Mouse (Mus musculus): ENCODE data around the gene Igf2bp1. TPM values are rescaled to one million over a fixed set of nuclear protein-coding genes. Genes with fewer than 3 reads are reported as not detected.
"Not testable (repeated sequence)": the region's sequence is repeated elsewhere in the genome, so short reads cannot be mapped to it uniquely, and the experiment has no call there.

Igf2bp1 gene
- polyA plus RNA-seq, 1 experiment from 2014 or later: 165 TPM

DNA sequence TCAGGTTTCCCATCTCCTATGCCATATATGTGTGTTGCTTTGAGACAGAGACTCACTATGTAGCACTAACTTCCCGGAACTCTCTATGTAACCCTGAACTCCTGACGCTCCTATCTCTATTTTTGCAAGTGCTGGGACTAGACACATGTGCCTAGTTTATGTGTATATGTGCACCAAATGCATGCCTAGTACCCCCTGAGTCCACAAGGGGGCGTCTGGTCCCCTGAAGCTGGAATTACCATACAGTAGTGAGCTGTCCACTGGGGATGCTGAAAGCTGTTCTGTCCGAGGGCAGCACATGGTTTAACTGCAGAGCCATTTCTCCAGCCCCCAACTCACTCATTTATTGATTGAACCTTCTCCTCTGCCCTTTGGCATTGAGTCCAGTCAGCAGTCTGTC is 79.3 kb downstream of the Igf2bp1 start:
- Histone ChIP-seq H3K36me3 (no peaks in the 10 kb centered on the region), H3K27me3 (ENCODE audit: low read depth, poor library complexity, severe bottlenecking) (peaks cover 14% of the 10 kb centered on the region; the same call in 1 of the 2 replicates), H3K4me3 (no peak overlapping the region), H3K4me1 (peaks cover 10% of the 10 kb centered on the region), H3K9me3 (replicated peaks) (no peaks in the 10 kb centered on the region), H3K27ac (no peak overlapping the region)
- no peak for DNase-seq (ENCODE audit: low spot score)
- 75% methylated on average over 4 of the region's 4 CpGs for WGBS

DNA sequence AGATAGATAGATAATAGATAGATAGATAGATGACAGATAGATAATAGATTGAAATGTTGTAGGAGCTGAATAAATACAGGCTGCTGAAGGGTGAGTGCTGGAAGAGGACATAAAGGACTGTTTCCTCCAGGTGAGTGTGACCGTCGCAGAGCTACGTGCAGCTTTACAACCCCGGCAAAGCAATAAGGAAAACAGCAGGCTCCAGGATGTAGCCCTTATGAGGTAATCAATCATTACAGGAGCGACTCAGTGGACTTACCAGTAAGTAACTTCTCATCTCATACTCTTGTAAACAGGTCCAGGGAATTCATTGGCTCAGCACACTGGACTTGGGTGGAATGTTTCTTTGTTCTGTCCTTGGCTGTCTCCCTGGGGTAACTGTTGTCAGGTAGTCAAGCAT is 79.8 kb downstream of the Igf2bp1 start:
- Histone ChIP-seq H3K27me3 (ENCODE audit: low read depth, poor library complexity, severe bottlenecking) (peaks cover 14% of the 10 kb centered on the region; the same call in 1 of the 2 replicates), H3K4me1 (peaks cover 10% of the 10 kb centered on the region), H3K9me3 (replicated peaks) (no peaks in the 10 kb centered on the region), H3K27ac (no peak overlapping the region), H3K36me3 (no peaks in the 10 kb centered on the region), H3K4me3 (no peak overlapping the region)
- DNase-seq (ENCODE audit: low spot score): no peak
- 84% methylated on average over 5 of the region's 5 CpGs for WGBS

DNA sequence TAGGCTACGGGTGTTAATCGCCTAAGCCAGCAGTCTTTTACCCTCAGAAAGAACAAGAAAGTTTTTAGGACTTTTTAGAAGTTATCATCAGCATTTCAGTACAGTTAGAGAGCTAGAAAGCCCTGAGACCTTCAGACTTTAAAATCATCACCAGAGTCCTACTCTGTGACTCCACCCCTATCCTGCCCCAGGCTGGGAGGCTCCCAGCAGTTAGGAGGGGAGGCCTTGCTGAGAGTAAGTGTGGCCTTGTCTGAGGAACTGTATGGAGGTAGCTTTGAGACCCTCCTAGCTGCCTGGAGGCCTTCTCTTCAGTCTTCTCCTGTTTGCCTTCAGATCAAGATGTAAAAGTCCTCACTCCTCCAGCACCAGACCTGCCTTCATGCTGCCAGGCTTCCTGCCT is 81.5 kb downstream of the Igf2bp1 start:
- 16% methylated on average over 2 of the region's 2 CpGs for WGBS
- H3K27ac ChIP-seq: no peak overlapping the region
- no peaks in the 10 kb centered on the region for H3K36me3 ChIP-seq
- no peak for DNase-seq (ENCODE audit: low spot score)
- no peak overlapping the region for H3K4me3 ChIP-seq
- no peaks in the 10 kb centered on the region for H3K9me3 ChIP-seq (replicated peaks)
- H3K4me1 ChIP-seq: peaks cover 10% of the 10 kb centered on the region
- peaks cover 28% of the 10 kb centered on the region for H3K27me3 ChIP-seq (ENCODE audit: low read depth, poor library complexity, severe bottlenecking)

DNA sequence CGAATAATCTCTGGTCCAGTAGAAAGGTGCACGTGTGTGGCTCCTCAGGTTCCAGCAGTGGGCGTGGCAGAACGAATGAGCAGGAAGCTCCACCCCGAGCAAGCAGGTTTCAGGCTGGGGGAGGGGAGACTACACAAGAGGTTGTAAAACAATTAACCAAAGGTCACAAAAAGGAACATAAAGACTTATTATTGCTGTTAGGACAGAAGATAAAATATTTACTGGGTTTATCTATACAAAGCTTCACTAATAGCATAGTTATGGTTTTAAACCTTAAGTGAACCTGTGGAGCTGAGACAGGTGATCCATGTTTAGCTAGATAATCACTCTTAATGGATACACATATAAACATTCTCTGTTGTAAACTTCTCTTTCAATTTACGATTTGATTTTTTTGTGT is 82.3 kb downstream of the Igf2bp1 start:
- not testable (repeated sequence) for H3K36me3 ChIP-seq; H3K4me1 ChIP-seq; H3K9me3 ChIP-seq (replicated peaks); H3K4me3 ChIP-seq; H3K27ac ChIP-seq; DNase-seq (ENCODE audit: low spot score)
- H3K27me3 ChIP-seq (ENCODE audit: low read depth, poor library complexity, severe bottlenecking): peaks cover 35% of the 10 kb centered on the region
- WGBS: 1% methylated on average over 5 of the region's 6 CpGs

DNA sequence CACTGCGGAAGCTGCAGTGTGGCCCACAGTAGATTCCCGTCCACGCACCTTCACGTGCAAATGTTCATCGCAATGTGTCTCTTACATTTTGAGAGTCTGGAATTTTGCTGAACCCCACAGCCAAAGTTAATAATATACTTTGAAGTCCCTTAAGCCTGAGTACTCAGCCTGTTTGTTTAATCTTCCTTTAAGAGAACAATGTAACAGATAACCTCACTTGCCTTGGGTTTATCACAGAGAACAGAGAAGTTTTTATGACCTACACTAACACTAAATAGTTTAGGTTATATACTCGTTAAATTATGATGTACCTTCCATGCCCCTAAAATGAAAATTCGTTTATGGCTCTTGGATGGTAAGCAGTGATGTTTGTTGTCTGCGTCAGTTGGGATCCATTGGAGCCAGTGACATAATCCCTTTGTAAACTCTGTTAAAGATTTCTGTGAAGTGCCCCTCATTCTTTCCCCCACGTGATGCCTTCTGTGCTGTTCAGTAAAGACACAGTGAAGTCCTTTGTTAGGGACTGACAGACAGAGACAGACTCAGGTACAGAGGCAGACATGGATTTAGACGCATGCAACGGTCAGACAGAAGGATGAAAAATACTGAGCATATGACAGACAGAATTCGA is 83.6 kb downstream of the Igf2bp1 start:
- H3K4me3 ChIP-seq: no peak overlapping the region
- peaks cover 10% of the 10 kb centered on the region for H3K4me1 ChIP-seq
- H3K9me3 ChIP-seq (replicated peaks): no peaks in the 10 kb centered on the region
- no peak overlapping the region for H3K27ac ChIP-seq
- peaks cover 49% of the 10 kb centered on the region for H3K27me3 ChIP-seq (ENCODE audit: low read depth, poor library complexity, severe bottlenecking)
- DNase-seq (ENCODE audit: low spot score): no peak
- H3K36me3 ChIP-seq: no peaks in the 10 kb centered on the region
- WGBS: 68% methylated on average over 12 of the region's 12 CpGs

DNA sequence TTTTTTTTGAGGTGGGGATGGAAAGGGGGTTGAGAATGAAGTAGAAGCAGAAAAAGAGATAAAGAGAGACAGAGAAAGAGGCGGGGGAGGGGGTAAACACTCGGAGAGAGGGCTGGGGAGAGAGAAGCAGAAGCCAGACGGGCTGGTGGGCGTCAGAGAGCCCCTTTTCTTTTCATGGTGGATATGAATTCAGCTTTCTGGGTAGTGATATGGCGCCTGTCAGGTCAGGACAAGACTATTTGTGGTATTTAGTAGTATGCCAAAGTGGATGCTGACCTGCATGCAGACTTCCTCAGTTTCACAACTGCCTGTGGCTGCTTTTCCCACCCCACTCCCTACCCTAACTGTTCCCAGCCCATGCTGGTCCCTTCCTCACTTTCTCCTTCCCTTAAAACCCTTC is 89.3 kb downstream of the Igf2bp1 start:
- peaks cover 17% of the 10 kb centered on the region for H3K4me1 ChIP-seq
- H3K27ac ChIP-seq: no peak overlapping the region
- H3K27me3 ChIP-seq (ENCODE audit: low read depth, poor library complexity, severe bottlenecking): peaks cover 92% of the 10 kb centered on the region
- H3K9me3 ChIP-seq (replicated peaks): no peaks in the 10 kb centered on the region
- WGBS: 3% methylated on average over 5 of the region's 5 CpGs
- H3K4me3 ChIP-seq: no peak overlapping the region
- no peak for DNase-seq (ENCODE audit: low spot score)
- H3K36me3 ChIP-seq: no peaks in the 10 kb centered on the region

DNA sequence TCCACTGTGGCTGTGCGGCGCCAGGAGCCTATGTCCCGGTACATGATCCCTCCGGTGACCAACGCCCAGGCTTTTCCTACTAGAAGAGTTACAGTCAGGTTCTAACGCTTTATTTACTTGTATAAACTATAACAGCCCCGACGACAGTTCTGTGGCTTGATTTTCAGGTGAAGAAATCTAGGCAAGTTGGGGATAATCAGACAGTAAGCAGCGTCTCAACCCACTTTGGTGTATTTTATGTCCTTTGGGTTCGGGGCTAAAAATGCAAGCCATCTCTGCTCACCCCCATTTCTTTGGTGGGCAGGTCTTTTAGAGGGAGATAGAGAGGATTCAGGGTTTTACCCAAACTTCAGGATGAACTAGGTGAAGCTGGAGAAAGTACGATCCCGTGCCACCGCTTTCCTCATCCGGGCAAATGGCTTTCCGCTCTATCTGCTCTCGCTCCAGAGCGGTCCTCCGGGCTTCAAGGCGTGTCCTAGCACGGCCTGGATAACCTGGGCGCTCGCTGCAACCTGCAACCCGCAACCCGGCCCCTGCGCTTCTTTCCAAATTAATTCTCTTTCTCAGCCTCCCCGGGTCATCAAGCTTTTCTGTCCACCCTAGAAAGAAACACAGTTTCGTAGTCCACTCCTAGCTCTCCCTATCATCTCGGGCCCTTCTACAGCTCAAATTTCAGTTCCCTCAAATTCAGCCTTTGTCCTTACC is 90.6 kb downstream of the Igf2bp1 start:
- H3K4me1 ChIP-seq: peaks cover 17% of the 10 kb centered on the region
- no peak overlapping the region for H3K27ac ChIP-seq
- peaks cover 98% of the 10 kb centered on the region for H3K27me3 ChIP-seq (ENCODE audit: low read depth, poor library complexity, severe bottlenecking)
- H3K9me3 ChIP-seq (replicated peaks): no peaks in the 10 kb centered on the region
- peak overlapping the region; percentile 31 for H3K4me3 ChIP-seq
- H3K36me3 ChIP-seq: no peaks in the 10 kb centered on the region
- peak; percentile 56 for DNase-seq (ENCODE audit: low spot score)
- under 1% methylated on average over 28 of the region's 28 CpGs for WGBS

DNA sequence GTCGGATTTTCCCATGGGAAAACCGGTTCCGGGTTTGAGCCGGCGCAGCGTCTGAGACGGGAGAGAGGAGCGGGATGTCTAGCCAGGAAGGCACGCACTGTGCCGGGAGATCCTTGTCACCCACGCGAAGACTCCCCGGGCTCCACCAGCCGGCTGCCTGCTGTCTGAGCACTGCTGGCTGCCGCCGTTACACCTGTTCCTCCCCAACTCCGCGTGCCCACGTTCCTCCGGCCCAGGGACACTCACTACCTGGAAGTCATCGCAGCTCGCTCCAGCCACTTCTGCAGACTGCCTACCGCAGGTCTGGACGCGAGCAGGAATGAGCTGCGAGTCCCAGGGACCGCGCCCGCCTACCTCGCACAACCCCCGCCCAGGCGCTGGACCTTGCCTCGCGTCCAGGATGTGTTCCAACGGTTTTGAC is 91.2 kb downstream of the Igf2bp1 start, which contains the start of gene B4galnt2:
B4galnt2 (minus strand) TSS at position 321 of the 421 bp plus-strand sequence.
- Histone ChIP-seq H3K36me3 (no peaks in the 10 kb centered on the region), H3K27ac (no peak within 1 kb of the TSS), H3K9me3 (replicated peaks) (no peaks in the 10 kb centered on the region), H3K27me3 (ENCODE audit: low read depth, poor library complexity, severe bottlenecking) (peaks cover 94% of the 10 kb centered on the region), H3K4me3 (peak within 1 kb of the TSS; percentile 31), H3K4me1 (peaks cover 17% of the 10 kb centered on the region)
- peak; percentile 66 for DNase-seq (ENCODE audit: low spot score)
- WGBS: under 1% methylated on average over 35 of the region's 35 CpGs

DNA sequence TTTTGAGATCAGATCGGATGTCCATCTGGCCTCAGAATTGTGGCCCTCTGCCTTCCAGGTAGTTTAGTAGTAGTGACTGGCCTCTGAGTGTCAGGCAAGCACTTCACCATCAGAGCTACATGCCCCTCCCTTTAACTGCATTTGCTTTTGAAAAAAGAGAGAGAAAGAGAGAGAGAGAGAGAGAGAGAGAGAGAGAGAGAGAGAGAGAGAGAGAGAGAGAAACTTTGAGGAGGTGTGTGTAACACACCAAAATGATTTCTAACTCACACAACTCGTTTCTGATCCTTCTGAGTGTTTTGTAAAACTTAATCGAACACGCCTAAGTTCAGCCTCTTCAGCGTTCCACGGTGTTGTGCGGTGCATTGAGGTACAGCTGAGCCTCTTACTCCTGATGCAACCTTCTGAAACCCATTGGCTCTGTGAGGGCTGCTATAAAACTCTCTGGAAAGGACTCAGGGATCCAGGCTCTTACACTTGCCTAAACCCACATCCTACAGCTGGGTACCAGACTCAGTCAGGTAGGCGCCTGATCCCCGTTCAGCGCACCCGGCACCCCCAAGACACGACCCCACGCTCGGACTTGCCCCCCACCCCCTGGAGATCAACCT is 91.7 kb downstream of the Igf2bp1 start:
- H3K36me3 ChIP-seq: no peaks in the 10 kb centered on the region
- no peaks in the 10 kb centered on the region for H3K9me3 ChIP-seq (replicated peaks)
- peaks cover 93% of the 10 kb centered on the region for H3K27me3 ChIP-seq (ENCODE audit: low read depth, poor library complexity, severe bottlenecking)
- peaks cover 17% of the 10 kb centered on the region for H3K4me1 ChIP-seq
- no peak for DNase-seq (ENCODE audit: low spot score)
- whole genome bisulfite sequencing: 2% methylated on average over 14 of the region's 14 CpGs
- H3K4me3 ChIP-seq: peak overlapping the region; percentile 31
- no peak overlapping the region for H3K27ac ChIP-seq

DNA sequence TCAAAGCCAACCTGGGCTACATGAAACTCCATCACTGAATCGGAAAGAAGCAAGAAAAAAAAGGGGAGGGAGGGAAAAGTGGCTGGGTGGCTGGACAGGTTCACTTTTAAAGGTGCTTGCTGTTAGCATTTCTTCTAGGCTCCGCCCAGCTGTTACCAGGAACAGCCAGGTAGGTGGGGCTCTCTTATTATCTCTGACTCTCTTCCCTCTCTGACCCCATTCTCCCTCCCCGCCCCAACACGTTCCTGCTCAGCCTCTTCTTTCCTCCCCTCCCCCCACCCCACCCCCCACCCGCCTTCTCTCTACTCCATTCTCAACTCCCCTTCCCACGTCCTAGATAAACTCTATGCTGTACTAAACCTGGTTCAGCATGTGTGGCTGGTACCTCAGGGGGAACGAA is 94.2 kb downstream of the Igf2bp1 start:
- Histone ChIP-seq H3K9me3 (replicated peaks) (no peaks in the 10 kb centered on the region), H3K36me3 (no peaks in the 10 kb centered on the region), H3K4me1 (peaks cover 17% of the 10 kb centered on the region), H3K27ac (no peak overlapping the region), H3K27me3 (ENCODE audit: low read depth, poor library complexity, severe bottlenecking) (peaks cover 70% of the 10 kb centered on the region), H3K4me3 (no peak overlapping the region)
- WGBS: 14% methylated on average over 7 of the region's 7 CpGs
- no peak for DNase-seq (ENCODE audit: low spot score)

DNA sequence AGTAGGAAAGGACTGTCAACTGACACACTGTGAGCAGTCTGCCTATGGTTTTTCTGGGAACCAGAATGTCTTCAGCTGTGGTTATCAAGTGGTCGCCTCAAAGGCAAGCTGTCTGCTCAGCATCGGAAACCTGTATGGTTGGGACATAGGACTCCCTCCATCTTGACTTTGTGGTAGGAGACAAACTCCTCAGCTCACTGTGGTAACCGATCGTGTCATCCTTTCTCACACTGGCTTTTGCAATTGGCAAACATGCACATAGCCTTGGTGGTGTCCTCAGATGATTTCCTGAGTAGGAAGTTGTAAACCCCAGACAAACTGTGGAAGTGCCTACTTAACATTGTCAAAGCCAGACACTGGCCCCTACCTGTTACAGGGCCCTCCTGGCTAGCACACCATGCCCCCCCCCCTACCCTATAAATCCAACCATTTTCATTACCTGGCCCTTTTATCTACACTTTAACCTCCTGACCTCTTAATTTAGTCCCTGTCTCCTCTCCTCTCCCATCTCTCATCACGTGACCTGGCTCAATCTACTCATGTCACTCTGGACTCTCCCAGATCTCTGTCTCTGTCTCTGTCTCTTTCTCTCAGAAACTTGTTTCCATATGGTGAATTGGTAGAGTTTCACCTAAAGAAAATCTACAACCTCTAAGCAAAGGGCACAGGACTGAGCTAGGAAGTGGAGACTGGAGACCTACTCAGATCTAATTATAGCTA is 97.8 kb downstream of the Igf2bp1 start:
- no peaks in the 10 kb centered on the region for H3K9me3 ChIP-seq (replicated peaks)
- no peaks in the 10 kb centered on the region for H3K36me3 ChIP-seq
- 82% methylated on average over 5 of the region's 5 CpGs for WGBS
- no peak overlapping the region for H3K4me3 ChIP-seq
- no peak for DNase-seq (ENCODE audit: low spot score)
- no peak overlapping the region for H3K27ac ChIP-seq
- no peaks in the 10 kb centered on the region for H3K4me1 ChIP-seq
- H3K27me3 ChIP-seq (ENCODE audit: low read depth, poor library complexity, severe bottlenecking): peaks cover 34% of the 10 kb centered on the region

Data from limb, embryonic 10.5 days (tissue).